ENCODE assay signal across 8 mouse cellular contexts in the genomic region with DNA sequence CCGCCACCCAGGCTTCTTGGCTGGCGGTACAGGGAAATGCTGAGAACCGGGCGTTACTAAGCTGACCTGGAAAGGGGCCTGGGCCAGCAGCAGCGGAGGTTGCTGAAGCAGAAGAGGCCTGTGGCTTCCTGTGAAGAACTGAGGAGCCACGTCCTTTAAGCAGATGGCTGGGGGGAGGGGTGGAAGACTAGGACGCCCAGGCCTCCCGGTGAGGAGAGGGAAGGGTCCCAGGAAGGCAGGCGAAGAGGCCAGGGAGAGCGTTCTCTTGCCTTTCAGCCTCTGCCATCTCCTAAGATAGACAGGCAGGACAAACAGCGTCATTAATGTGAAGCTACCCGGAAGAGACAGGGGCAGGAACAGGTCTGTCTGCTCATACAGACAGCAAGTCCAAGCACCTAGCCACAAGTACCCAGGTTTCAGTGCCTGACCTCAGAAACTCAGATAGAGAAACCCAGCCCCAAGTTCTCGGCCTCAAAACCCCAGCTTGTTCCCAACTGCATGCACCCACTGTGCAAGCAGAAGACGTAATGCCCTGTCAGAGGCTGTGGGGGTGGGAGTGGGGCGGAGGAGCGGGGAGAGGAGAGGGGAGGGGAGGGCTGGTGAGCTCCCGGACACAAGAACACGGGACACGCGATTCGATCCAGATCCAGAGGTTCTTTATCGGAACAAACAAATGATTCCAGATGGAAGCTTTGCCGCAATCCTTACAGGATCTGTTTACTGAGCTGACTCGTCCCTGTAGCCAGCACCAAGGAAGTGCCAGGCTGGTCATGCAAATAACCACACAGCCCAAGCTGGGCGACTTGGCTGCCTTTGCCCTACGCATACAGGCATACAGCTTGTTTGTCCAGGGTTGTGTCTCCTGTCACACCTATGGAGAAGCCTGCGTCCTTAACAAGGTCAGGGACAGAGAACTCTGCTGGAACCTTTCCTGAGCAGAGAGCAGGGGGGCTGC. TPM values are rescaled to one million over a fixed set of nuclear protein-coding genes. Genes with fewer than 3 reads are reported as not detected.
DNase-seq lines count a peak whose midpoint lies in the region; ATAC-seq lines count a peak whose summit lies in the region.

No protein-coding gene starts in this region.

- peak; percentile 34 to 49 for DNase-seq in CD8-positive naive resting alpha-beta T cell, adult 2 months (ENCODE audit: low read depth in 2 of 2, low spot score in 2 of 2)
- DNase-seq in adrenal gland, postnatal 25 days: peak; percentile 61
- peak; percentile 69 to 74 for DNase-seq in heart, postnatal 10 days
- peak; percentile 59 to 75 for DNase-seq in kidney, postnatal 4 days
- DNase-seq in lung, postnatal 10 days: peak; percentile 71
- peak; percentile 49 for DNase-seq in right cerebral cortex, postnatal 14 days
- peak; percentile 42 to 46 for DNase-seq in urinary bladder, postnatal 36 days (ENCODE audit: low spot score in 2 of 2)

- intact Hi-C loops in heart, postnatal 10 days (cut with DNase I): loop anchor here (5.0 kb wide), 3 partner anchors 111 to 351 kb away; partner anchors contain the start of genes Cd164l2 and Gpr3

- peak; percentile 18; the same call in 1 of the 2 replicates for ATAC-seq in erythroblast, adult 5-6 weeks (replicated peaks; ENCODE audit: low FRiP score, poor library complexity, severe bottlenecking)

RNA-seq across cellular contexts. Expression of gene Fam76a, which starts 24.0 kb away (rescaled TPM):
- 35.3 and 36.6 TPM in 2 replicates for total RNA-seq in adrenal gland, postnatal 25 days (2021)
- 26.5 and 39.9 TPM in 2 replicates for total RNA-seq in erythroblast, adult 5-6 weeks (2015; ENCODE audit: low replicate concordance)
- 47.6 and 53.9 TPM in 2 replicates for total RNA-seq in erythroblast, adult 5-6 weeks (2017; ENCODE audit: low replicate concordance)
- total RNA-seq in heart, postnatal 10 days (2021): 10 to 100 TPM; 40.7 to 43.5 TPM

RNA-seq across cellular contexts. Expression of gene Fgr, which starts 27.6 kb away (rescaled TPM):
- 0.33 TPM in 1 of 2 replicates, not detected in the other for total RNA-seq in adrenal gland, postnatal 25 days (2021)
- 12.1 and 21.5 TPM in 2 replicates for total RNA-seq in erythroblast, adult 5-6 weeks (2015; ENCODE audit: low replicate concordance)
- 13.4 and 18.7 TPM in 2 replicates for total RNA-seq in erythroblast, adult 5-6 weeks (2017; ENCODE audit: low replicate concordance)
- under 1 TPM; 0.19 to 0.40 TPM for total RNA-seq in heart, postnatal 10 days (2021)

Comparison
In these comparisons a context has a peak if more than half of its experiments do, and no peak if none do; other contexts are left out.
1. Peak in every context shown above with its lines: DNase-seq and ATAC-seq.